Mouse (Mus musculus) megakaryocyte-erythroid progenitor cell, adult 5 weeks (primary cell): ENCODE measurements around the gene B430306N03Rik. TPM values are rescaled to one million over a fixed set of nuclear protein-coding genes. Genes with fewer than 3 reads are reported as not detected.

ENCODE experiments used
- polyA plus RNA-seq: library from polyadenylated mRNA; stranded (reverse); fragments of >175 nt; gene quantifications from 2 replicates; pipeline ENCODE4 v1.2.3, GENCODE M21; 2012

The B430306N03Rik gene
- 1.5 and 2.0 TPM in 2 replicates for polyA plus RNA-seq

GRCm38 (mm10) chr17:48315905-48316579 is at the start of gene B430306N03Rik:
B430306N03Rik (plus strand) TSS chr17:48316141.

GRCm38 (mm10) chr17:48299203-48299602 is 16.7 kb upstream of the B430306N03Rik start, which contains the start of gene Treml2:
Treml2 (plus strand) TSS chr17:48299498.

GRCm38 (mm10) chr17:48346231-48346630 is 30.3 kb downstream of the B430306N03Rik start, which contains the start of gene Trem2:
Trem2 (plus strand) TSS chr17:48346401.

DNA sequence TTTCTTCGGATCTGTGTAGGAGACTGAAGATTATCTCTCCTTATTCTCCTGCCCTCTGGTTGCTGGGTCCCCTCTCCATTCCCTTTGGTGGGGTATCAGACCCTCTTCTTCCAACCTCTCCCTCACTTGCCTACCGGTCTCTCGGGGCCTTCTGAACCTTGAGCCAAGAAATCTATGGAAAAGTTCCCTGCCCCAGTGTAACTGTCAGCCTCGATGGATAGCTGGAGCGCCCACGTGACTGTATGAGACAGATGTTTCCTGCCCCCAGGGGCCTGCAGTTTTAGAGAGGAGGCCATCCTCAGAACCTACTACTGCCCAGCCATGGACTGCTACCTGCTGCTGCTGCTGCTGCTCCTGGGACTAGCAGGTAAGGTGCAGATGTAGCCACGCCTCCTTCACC is 43.7 kb downstream of the B430306N03Rik start, which contains the start of gene Treml1:
Gene Treml1 (plus strand): TSS at position 301 of the 400 bp plus-strand sequence.

Other genes with a start within 250 kb of the B430306N03Rik start
- not detected in 2 replicates for gene 1700067P10Rik, start 226.8 kb upstream of the B430306N03Rik start, polyA plus RNA-seq
- gene 9830107B12Rik, start 169.9 kb upstream of the B430306N03Rik start, polyA plus RNA-seq: 0.03 and 0.05 TPM in 2 replicates
- 0.18 and 0.81 TPM in 2 replicates for gene A530064D06Rik, start 148.9 kb upstream of the B430306N03Rik start, polyA plus RNA-seq
- gene Trem1, start 83.4 kb upstream of the B430306N03Rik start, polyA plus RNA-seq: 1.00 and 1.9 TPM in 2 replicates
- gene Trem3, start 68.4 kb upstream of the B430306N03Rik start, polyA plus RNA-seq: 8.8 and 15.1 TPM in 2 replicates
- gene Treml4, start 51.8 kb upstream of the B430306N03Rik start, polyA plus RNA-seq: 0.12 and 0.14 TPM in 2 replicates
- gene Treml2, start 16.6 kb upstream of the B430306N03Rik start, polyA plus RNA-seq: 19.0 and 27.0 TPM in 2 replicates
- 3.6 and 9.1 TPM in 2 replicates for gene Trem2, start 30.3 kb downstream of the B430306N03Rik start, polyA plus RNA-seq
- 6.8 and 11.2 TPM in 2 replicates for gene Treml1, start 43.8 kb downstream of the B430306N03Rik start, polyA plus RNA-seq
- gene Nfya, start 93.8 kb downstream of the B430306N03Rik start, polyA plus RNA-seq: 44.0 and 49.3 TPM in 2 replicates
- gene Oard1, start 93.9 kb downstream of the B430306N03Rik start, polyA plus RNA-seq: 3.8 and 4.7 TPM in 2 replicates
- gene Apobec2, start 116.8 kb downstream of the B430306N03Rik start, polyA plus RNA-seq: 0.04 TPM in 1 of 2 replicates, not detected in the other
- gene Tspo2, start 135.4 kb downstream of the B430306N03Rik start, polyA plus RNA-seq: 39.3 and 49.6 TPM in 2 replicates
- gene Unc5cl, start 138.8 kb downstream of the B430306N03Rik start, polyA plus RNA-seq: 0.68 and 0.70 TPM in 2 replicates